Mouse (Mus musculus) regulatory T cell (primary cell): ENCODE results near the gene Rrad.

Experiments
- in situ Hi-C: fragments of 300-600 bp; cut with MboI, MseI; formaldehyde crosslinking; loops from one replicate; pipeline ENCODE4 v1.15.1; 2025; ENCODE audit warnings: high pct_unique_total_duplicates

The Rrad gene

DNA sequence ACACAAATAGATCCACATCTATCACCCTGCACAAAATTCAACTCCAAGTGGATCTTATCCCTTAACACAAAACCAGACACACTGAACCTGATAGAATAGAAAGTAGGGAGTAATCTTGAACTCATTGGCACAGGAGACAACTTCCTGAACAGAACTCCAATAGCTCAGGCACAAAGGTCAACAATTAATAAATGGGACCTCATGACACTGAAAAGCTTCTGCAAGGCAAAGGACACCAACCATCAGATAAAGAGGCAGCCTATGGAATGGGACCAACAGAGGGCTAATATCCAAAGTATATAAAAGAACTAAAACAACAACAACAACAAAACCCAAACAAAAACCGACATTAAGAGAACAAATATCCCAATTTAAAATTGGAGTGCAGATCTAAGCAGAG lies 46.6 kb downstream of the Rrad start:
- in situ Hi-C loops = no loop called here
